Mouse (Mus musculus) testis, adult 2 months (tissue): ENCODE data around the gene Cryga. TPM values are rescaled to one million over a fixed set of nuclear protein-coding genes. Genes with fewer than 3 reads are reported as not detected.

ENCODE experiments used
- H3K27ac ChIP-seq: fragments of 200-500 bp; 2 replicates; pipeline ENCODE4 v1.5.1; 2012; ENCODE audit warnings: low read depth, low read length; ENCODE audit not compliant: control insufficient read depth, insufficient read depth
- H3K27me3 ChIP-seq: fragments of 200-500 bp; 2 replicates; pipeline ENCODE4 v1.6.1; 2012; ENCODE audit warnings: mild to moderate bottlenecking, low read length, moderate library complexity; ENCODE audit not compliant: control insufficient read depth, insufficient read depth
- H3K36me3 ChIP-seq: fragments of 200-500 bp; 2 replicates; pipeline ENCODE4 v1.6.1; 2012; ENCODE audit warnings: mild to moderate bottlenecking, low read length; ENCODE audit not compliant: control insufficient read depth, insufficient read depth
- H3K4me1 ChIP-seq: fragments of 200-500 bp; 2 replicates; pipeline ENCODE4 v1.6.1; 2012; ENCODE audit warnings: low read length; ENCODE audit not compliant: control insufficient read depth, insufficient read depth
- H3K4me3 ChIP-seq: fragments of 200-500 bp; 2 replicates; pipeline ENCODE4 v1.5.1; 2012; ENCODE audit warnings: low read depth, mild to moderate bottlenecking, low read length, moderate library complexity, mixed read lengths; ENCODE audit not compliant: control insufficient read depth
- CTCF ChIP-seq: fragments of 200-500 bp; IDR thresholded peaks from 2 replicates; pipeline ENCODE4 v1.5.1; 2012; ENCODE audit warnings: low read depth, mild to moderate bottlenecking, inconsistent platforms, low read length, moderate library complexity; ENCODE audit not compliant: control insufficient read depth, insufficient read depth, insufficient replicate concordance
- POLR2A ChIP-seq: fragments of 200-500 bp; IDR thresholded peaks from 2 replicates; pipeline ENCODE4 v1.6.1; 2012; ENCODE audit warnings: low read depth, mild to moderate bottlenecking, inconsistent platforms, low read length, moderate library complexity; ENCODE audit not compliant: control insufficient read depth
- polyA plus RNA-seq: library from polyadenylated mRNA; depleted of rRNA; stranded (reverse); fragments of >200 nt; gene quantifications from 2 replicates; pipeline ENCODE4 v1.2.3, GENCODE M21; 2012

Gene Cryga
- polyA plus RNA-seq, 1 experiment: not detected

- no peak overlapping the region for H3K4me3 ChIP-seq
- no peaks in the 10 kb centered on the region for H3K27me3 ChIP-seq
- no peak overlapping the region for H3K27ac ChIP-seq
- no peaks in the 10 kb centered on the region for H3K36me3 ChIP-seq
- TF ChIP-seq POLR2A: no peak
- no peak for TF ChIP-seq CTCF
- H3K4me1 ChIP-seq: no peaks in the 10 kb centered on the region
Measured at GRCm38 (mm10) chr1:65130226-65130625, 27.1 kb upstream of the Cryga start.

GRCm38 (mm10) chr1:65129634-65130180 is 26.5 kb upstream of the Cryga start:
- no peaks in the 10 kb centered on the region for H3K36me3 ChIP-seq
- TF ChIP-seq CTCF (no peak), POLR2A (no peak)

GRCm38 (mm10) chr1:65122574-65123372 is 19.6 kb upstream of the Cryga start, which contains the start of gene D630023F18Rik:
Gene D630023F18Rik, minus strand, starts transcription at chr1:65123214.
- TF ChIP-seq POLR2A (no peak), CTCF (no peak)
- Histone ChIP-seq H3K27ac (no peak within 1 kb of the TSS), H3K4me3 (no peak within 1 kb of the TSS), H3K4me1 (no peaks in the 10 kb centered on the region), H3K27me3 (no peaks in the 10 kb centered on the region), H3K36me3 (no peaks in the 10 kb centered on the region)

More at GRCm38 (mm10) chr1:65129634-65130180, 26.5 kb upstream of the Cryga start:
- Histone ChIP-seq H3K4me3 (no peak overlapping the region), H3K27ac (no peak overlapping the region), H3K27me3 (no peaks in the 10 kb centered on the region), H3K4me1 (no peaks in the 10 kb centered on the region)

- H3K4me1 ChIP-seq: no peaks in the 10 kb centered on the region
- no peaks in the 10 kb centered on the region for H3K27me3 ChIP-seq
- H3K4me3 ChIP-seq: no peak within 1 kb of the TSS
- TF ChIP-seq POLR2A: no peak
- TF ChIP-seq CTCF: no peak
- H3K36me3 ChIP-seq: no peaks in the 10 kb centered on the region
- H3K27ac ChIP-seq: no peak within 1 kb of the TSS
Measured at GRCm38 (mm10) chr1:65119438-65119837, 16.3 kb upstream of the Cryga start, which contains the start of gene Gm28845. Gene Gm28845, minus strand, starts transcription at chr1:65119558.

GRCm38 (mm10) chr1:65118150-65118913 is 15.2 kb upstream of the Cryga start:
- Histone ChIP-seq H3K4me1 (no peaks in the 10 kb centered on the region), H3K4me3 (no peak overlapping the region), H3K27ac (no peak overlapping the region), H3K36me3 (no peaks in the 10 kb centered on the region), H3K27me3 (no peaks in the 10 kb centered on the region)
- no peak for TF ChIP-seq CTCF
- TF ChIP-seq POLR2A: no peak

GRCm38 (mm10) chr1:65113536-65114172 is 10.5 kb upstream of the Cryga start:
- TF ChIP-seq POLR2A (no peak), CTCF (no peak)
- no peaks in the 10 kb centered on the region for H3K36me3 ChIP-seq
- no peaks in the 10 kb centered on the region for H3K27me3 ChIP-seq
- no peak overlapping the region for H3K4me3 ChIP-seq
- H3K27ac ChIP-seq: no peak overlapping the region
- peaks cover 3% of the 10 kb centered on the region; the same call in 1 of the 2 replicates for H3K4me1 ChIP-seq
